Mouse (Mus musculus) heart, adult 2 months (tissue): Measurements from ENCODE around the gene Vmn1r26.
"Not testable (repeated sequence)": the region's sequence is repeated elsewhere in the genome, so short reads cannot be mapped to it uniquely, and the experiment has no call there.

ENCODE experiments used
- CTCF ChIP-seq: fragments of 200-600 bp; IDR thresholded peaks from 2 replicates; pipeline ENCODE4 v1.8.1; 2022; ENCODE audit warnings: antibody characterized with exemption, mild to moderate bottlenecking, moderate library complexity
- POLR2A ChIP-seq: fragments of 200-500 bp; IDR thresholded peaks from 2 replicates; pipeline ENCODE4 v1.6.1; 2011; ENCODE audit warnings: mild to moderate bottlenecking, low read depth, low read length, control low read depth; ENCODE audit not compliant: insufficient read depth

DNA sequence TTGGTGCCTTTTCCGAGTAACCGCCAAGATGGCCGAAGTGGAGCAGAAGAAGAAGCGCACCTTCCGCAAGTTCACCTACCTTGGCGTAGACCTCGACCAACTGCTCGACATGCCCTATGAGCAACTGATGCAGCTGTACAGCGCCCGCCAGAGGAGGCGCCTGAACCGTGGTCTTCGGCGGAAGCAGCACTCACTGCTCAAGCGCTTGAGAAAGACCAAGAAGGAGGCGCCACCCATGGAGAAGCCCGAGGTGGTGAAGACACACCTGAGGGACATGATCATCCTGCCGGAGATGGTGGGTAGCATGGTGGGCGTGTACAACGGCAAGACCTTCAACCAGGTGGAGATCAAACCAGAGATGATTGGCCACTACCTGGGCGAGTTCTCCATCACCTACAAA lies 2.5 kb upstream of the Vmn1r26 start:
- not testable (repeated sequence) for TF ChIP-seq POLR2A, CTCF
